Mouse (Mus musculus): ENCODE results near the gene Acvr1.
A peak's percentile ranks its signal among the peaks of the same experiment; 100 is the strongest.

The Acvr1 gene

DNA sequence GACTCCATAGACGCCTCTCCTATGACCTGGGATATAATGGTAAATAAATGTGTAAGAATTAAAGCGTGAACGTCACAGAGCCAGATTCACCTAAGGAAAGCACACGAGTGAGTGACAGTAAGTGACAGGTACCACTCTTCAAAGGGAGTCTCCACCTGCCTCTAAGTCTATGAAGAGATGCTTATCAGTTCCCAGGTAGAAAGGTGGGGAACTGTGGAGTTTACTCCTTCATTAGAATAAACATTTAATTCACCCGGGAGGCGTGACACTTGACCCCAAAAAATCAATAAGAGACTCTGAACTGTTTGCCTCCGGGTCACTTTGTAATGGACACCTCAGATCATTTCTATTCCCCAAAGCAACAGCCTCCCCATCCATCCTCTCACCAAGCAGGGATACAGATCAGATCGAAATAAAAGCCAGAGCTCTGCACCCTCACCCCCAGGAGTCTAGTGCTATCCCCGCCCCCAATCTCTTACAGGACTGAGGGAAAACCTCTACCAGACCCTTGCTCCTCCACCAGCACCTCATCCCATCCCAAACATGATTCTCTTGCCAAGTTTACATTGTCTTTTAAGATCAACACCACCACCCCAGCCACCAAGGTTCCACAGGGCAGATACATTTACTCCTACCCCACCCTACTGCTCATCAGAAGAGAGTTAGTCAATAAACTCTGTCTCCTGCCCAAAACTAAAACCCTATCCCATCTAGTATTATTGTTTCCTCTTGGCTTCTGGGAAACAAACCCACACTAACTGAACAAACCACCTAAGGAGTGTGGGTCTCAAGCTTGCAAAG lies 9.7 kb downstream of the Acvr1 start:
- DNase-seq: no peak

- peak in 1 of 2 experiments; percentile 31 for DNase-seq
Observed at GRCm38 (mm10) chr2:58552296-58552695, 14.7 kb downstream of the Acvr1 start.

GRCm38 (mm10) chr2:58551866-58552265 lies 15.1 kb downstream of the Acvr1 start:
- peak in 1 of 2 experiments; percentile 44 for DNase-seq

GRCm38 (mm10) chr2:58550488-58550887 lies 16.5 kb downstream of the Acvr1 start:
- no peak for DNase-seq

- DNase-seq: no peak
Observed at GRCm38 (mm10) chr2:58549960-58550359, 17.0 kb downstream of the Acvr1 start.

DNA sequence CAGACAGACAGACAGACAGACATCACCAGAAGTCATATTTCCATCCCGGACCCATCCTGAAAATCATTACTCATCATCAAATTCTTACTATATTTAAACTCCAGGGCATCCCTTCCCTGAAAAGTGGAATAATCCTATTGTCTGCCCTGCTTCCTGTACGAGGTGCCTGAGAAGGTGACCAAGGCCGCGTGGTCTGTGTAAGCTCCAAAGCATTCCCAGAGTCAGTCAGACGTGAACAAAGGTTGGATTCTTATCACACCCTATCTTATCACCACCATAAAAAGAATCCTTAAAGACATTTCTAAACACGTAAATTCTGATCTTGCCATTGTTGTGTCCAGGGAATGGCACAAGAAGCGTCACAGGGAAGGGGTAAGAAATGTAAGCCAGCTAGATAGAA lies 18.0 kb downstream of the Acvr1 start:
- no peak for DNase-seq

GRCm38 (mm10) chr2:58546264-58546663 lies 20.7 kb downstream of the Acvr1 start:
- peak in 1 of 2 experiments; percentile 31 for DNase-seq

DNA sequence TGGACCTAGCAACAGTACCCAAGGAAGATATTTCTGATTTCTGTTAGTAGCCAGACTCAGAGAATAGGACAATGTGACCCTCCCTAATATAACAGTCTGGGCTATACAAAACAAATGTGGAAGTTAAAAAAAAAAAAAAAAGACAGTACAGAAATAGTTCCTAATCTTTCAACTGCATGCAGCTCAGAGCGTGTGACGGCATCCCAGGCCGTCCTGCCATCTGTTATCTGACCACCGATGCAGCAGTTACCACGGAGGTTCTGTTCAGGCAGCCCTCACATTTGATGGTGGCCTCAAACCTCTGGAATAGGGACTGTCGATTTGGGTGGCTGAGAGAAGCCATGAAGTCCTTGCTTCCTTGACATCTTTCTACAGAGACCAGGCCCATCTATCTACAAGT lies 22.6 kb downstream of the Acvr1 start:
- peak in 1 of 2 experiments; percentile 2 for DNase-seq

DNA sequence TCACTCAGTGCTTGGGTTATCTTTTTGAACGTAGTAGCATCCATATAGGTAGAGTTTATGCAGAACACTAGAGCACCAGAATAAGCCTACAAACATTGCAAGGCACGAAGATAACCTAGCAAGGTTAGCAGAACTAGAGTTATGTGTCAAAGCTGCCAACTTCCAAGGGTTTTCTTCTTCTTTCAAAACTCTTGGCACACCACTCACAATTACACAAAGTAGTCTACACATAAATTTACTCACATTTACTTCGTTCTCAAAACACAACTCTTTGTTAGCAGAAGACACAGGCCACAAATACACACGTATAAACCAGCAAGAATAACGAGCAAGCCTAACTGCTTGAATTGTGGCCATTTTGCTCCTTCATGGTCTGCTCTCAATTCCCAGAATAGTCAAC lies 23.7 kb downstream of the Acvr1 start:
- no peak for DNase-seq

DNA sequence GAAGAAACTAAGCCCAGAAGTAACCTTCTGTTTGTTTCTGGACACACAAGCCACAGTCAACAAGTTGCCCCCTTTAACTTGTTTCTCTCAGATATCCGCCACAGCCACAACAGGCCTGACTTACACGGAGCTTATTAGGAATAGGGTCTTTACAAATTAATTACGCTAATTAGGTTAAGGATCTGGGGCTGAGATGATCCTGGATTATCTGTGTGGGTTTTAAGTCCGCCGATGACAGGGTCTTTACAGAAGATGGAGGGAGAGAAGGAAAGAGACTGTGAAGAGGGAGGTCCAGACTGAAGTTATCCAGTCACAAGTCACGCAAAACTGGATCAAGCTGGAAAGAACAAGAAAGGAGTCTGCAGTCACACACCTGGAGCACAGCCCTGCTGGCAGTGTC lies 28.8 kb downstream of the Acvr1 start:
- no peak for DNase-seq

GRCm38 (mm10) chr2:58536796-58537195 lies 30.2 kb downstream of the Acvr1 start:
- DNase-seq: no peak

- peak; percentile 75 to 91 for DNase-seq
Observed at GRCm38 (mm10) chr2:58535233-58535632, 31.7 kb downstream of the Acvr1 start.

DNA sequence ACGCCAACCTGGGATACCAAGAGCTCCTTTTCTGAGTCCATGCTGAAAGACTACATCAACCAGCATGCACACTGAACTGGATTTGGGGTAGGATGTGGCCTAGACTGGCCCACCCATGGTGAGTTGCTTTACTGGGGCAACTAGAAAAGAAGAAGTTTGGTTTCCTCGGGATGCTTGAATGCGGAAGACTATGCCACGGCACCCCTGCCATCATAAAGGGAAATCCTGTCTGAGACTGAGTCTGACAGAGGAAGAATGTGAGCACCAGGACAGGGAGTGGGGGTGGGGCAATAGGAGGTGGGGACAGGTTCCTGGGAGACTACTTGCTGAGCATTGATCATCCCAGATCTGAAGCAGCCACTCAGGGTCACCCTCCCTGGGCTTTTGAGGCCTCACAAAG lies 32.6 kb downstream of the Acvr1 start:
- DNase-seq: no peak

- no peak for DNase-seq
Observed at GRCm38 (mm10) chr2:58533521-58534001, 33.4 kb downstream of the Acvr1 start.

- peak; percentile 78 to 91 for DNase-seq
Observed at GRCm38 (mm10) chr2:58532260-58532850, 34.6 kb downstream of the Acvr1 start.

DNA sequence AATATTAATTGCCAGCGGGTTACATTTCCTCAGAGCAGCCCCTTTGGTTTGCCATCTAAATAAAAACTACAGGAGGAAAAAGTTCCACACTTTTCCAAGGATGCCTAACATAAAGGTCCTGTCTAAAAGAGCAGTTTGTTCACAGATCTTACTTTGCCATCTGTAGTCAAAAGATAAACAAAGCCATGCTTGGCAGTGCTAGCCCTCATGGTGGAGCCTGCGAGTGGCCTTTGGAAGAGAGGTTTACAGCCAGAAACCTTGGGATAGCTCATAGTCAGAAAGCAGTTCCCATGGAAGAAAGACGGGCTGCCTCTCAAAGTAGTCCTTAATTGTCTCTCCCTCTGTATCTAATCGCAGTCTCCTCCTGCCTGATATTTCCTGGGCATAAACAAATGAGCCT lies 36.4 kb downstream of the Acvr1 start:
- no peak for DNase-seq

GRCm38 (mm10) chr2:58529860-58530440 lies 37.0 kb downstream of the Acvr1 start:
- DNase-seq: peak; percentile 50 to 69

DNA sequence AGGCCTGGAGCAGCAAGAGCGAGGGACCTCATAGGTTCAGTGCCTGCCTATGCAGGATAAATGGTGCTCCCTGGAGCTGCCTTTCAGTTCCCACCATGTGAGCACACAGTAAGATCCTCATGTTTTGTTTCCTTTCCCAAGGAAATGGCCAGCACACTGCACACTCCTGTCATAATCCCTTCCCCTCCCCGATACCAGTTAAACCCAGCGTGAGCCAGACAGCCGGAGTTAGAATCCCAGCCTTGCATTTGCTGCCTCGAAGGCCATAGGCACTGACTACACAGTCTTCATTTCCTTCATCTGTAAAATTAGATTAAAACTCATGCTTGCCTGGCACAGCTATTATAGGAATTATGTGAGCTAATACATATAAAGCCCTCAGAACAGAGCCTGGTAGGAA lies 37.6 kb downstream of the Acvr1 start:
- no peak for DNase-seq

- DNase-seq: no peak
Observed at GRCm38 (mm10) chr2:58527786-58528185, 39.2 kb downstream of the Acvr1 start.

- peak; percentile 49 to 56 for DNase-seq
Observed at GRCm38 (mm10) chr2:58524356-58524755, 42.6 kb downstream of the Acvr1 start.

- no peak for DNase-seq
Observed at GRCm38 (mm10) chr2:58523894-58524293, 43.1 kb downstream of the Acvr1 start.

GRCm38 (mm10) chr2:58523097-58523496 lies 43.9 kb downstream of the Acvr1 start:
- DNase-seq: peak in 1 of 2 experiments; percentile 1

DNA sequence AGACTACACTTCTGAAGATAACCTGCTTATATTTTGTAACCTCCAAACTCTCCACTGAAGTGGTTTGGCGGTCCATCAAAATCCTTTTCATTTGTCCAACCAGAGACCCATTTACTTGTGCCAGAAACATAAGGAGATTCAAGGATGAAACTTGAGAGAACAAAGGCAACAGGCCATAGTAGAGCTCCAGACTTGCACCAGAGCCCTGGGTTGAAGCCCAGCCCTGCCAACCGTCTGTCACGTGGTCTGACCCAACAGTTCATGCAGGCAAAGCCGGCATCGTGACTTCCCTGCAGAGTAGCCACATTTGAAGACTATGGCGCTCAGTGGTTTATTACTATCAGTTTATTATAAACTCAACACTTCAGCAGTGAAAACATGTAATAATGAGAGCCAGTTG lies 45.3 kb downstream of the Acvr1 start:
- peak in 1 of 2 experiments; percentile 38 for DNase-seq

DNA sequence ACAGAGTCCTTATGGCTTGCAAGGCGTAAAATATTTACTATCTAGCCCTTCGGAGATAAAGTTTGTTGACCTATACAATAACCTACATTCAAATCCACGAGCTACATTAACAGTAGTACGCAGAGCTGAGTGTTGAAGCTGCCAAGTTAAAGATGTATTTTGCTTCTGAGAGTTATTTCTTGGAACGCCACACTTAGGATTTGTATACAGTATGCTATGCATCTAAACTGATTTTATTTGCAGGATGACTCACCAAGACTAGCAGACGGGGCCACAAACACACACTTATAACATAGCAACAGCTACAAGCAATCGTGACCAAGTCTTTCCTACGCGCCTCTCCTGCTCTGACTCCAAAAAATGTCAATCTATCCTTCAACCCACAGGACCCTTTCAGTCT lies 46.2 kb downstream of the Acvr1 start:
- no peak for DNase-seq

All from kidney, postnatal 25 days (tissue).